Mouse (Mus musculus) neural tube, embryonic 13.5 days (tissue): ENCODE data around the gene Ccdc124. TPM values are rescaled to one million over a fixed set of nuclear protein-coding genes. Genes with fewer than 3 reads are reported as not detected.
"Not testable (repeated sequence)": the region's sequence is repeated elsewhere in the genome, so short reads cannot be mapped to it uniquely, and the experiment has no call there.

Experiments used
- ATAC-seq: fragments of 200-750 bp; cut with Nextera tagmentation; 2 replicates; pipeline ENCODE4 v1.8.0; 2017; ENCODE audit warnings: low read depth, mild to moderate bottlenecking, moderate TSS enrichment, moderate library complexity
- H3K27ac ChIP-seq: fragments of 300-500 bp; sonication (generic); replicated peaks from 2 replicates; pipeline ENCODE4 v1.5.1; 2015; ENCODE audit warnings: moderate library complexity, mild to moderate bottlenecking, inconsistent platforms
- H3K27me3 ChIP-seq: fragments of 300-500 bp; sonication (generic); 2 replicates; pipeline ENCODE4 v1.6.1; 2015; ENCODE audit warnings: mild to moderate bottlenecking, inconsistent platforms
- H3K36me3 ChIP-seq: fragments of 300-500 bp; sonication (generic); 2 replicates; pipeline ENCODE4 v1.6.1; 2015; ENCODE audit warnings: mild to moderate bottlenecking, inconsistent platforms
- H3K4me1 ChIP-seq: fragments of 300-500 bp; sonication (generic); replicated peaks from 2 replicates; pipeline ENCODE4 v1.6.1; 2015; ENCODE audit warnings: inconsistent platforms
- H3K4me2 ChIP-seq: fragments of 300-500 bp; sonication (generic); 2 replicates; pipeline ENCODE4 v1.6.1; 2015; ENCODE audit warnings: inconsistent platforms, mild to moderate bottlenecking, moderate library complexity
- H3K4me3 ChIP-seq: fragments of 300-500 bp; sonication (generic); 2 replicates; pipeline ENCODE4 v1.5.1; 2015; ENCODE audit warnings: mild to moderate bottlenecking, inconsistent platforms
- H3K9ac ChIP-seq: fragments of 300-500 bp; sonication (generic); 2 replicates; pipeline ENCODE4 v1.6.1; 2015; ENCODE audit warnings: moderate library complexity, mild to moderate bottlenecking, inconsistent platforms
- H3K9me3 ChIP-seq: fragments of 300-500 bp; sonication (generic); 2 replicates; pipeline ENCODE4 v1.6.1; 2016; ENCODE audit warnings: inconsistent platforms
- WGBS: fragments of 180-500 bp; shearing (Covaris S2); methylation state at CpG from one replicate; pipeline ENCODE4 v1.1.7; 2015; 5-methylcytosine and 5-hydroxymethylcytosine counted together
- microRNA-seq: library from miRNA; unstranded; fragments of <30 nt; microRNA quantifications from one replicate; pipeline ENCODE4, GENCODE M21; 2016
- polyA plus RNA-seq: library from polyadenylated mRNA; unstranded; fragments of >200 nt; fragmentation: Nextera tagmentation; extraction: Ambion mirVana; gene quantifications from 2 replicates; pipeline ENCODE4 v1.2.1, GENCODE M21; 2015

Ccdc124 gene
- polyA plus RNA-seq, 1 experiment from 2014 or later = 156 TPM

GRCm38 (mm10) chr8:70823802-70824201 is 49.9 kb downstream of the Ccdc124 start:
- Histone ChIP-seq H3K9ac (no peak overlapping the region), H3K27ac (no peak overlapping the region), H3K4me1 (0 out of 2 replicates have a peak, but pooled peaks cover 2% of the 10 kb centered on the region), H3K9me3 (no peaks in the 10 kb centered on the region), H3K27me3 (peaks cover 24% of the 10 kb centered on the region), H3K4me2 (no peak overlapping the region), H3K4me3 (no peak overlapping the region), H3K36me3 (no peaks in the 10 kb centered on the region)
- WGBS = 86% methylated on average over 7 of the region's 7 CpGs
- ATAC-seq = no peak

- H3K4me3 ChIP-seq, H3K4me1 ChIP-seq, H3K4me2 ChIP-seq, ATAC-seq, H3K9me3 ChIP-seq, H3K36me3 ChIP-seq, H3K27ac ChIP-seq, H3K9ac ChIP-seq: not testable (repeated sequence)
- peaks cover 28% of the 10 kb centered on the region for H3K27me3 ChIP-seq
- 85% methylated on average over 3 of the region's 3 CpGs for WGBS
Measured at GRCm38 (mm10) chr8:70822594-70822993, 51.1 kb downstream of the Ccdc124 start.

GRCm38 (mm10) chr8:70821992-70822391 is 51.7 kb downstream of the Ccdc124 start:
- 48% methylated on average over 11 of the region's 11 CpGs for WGBS

GRCm38 (mm10) chr8:70821399-70821962 is 52.3 kb downstream of the Ccdc124 start:
- H3K9ac ChIP-seq = no peak overlapping the region
- H3K27ac ChIP-seq = no peak overlapping the region
- ATAC-seq = no peak
- H3K36me3 ChIP-seq = no peaks in the 10 kb centered on the region
- 0 out of 2 replicates have a peak, but pooled peaks cover 9% of the 10 kb centered on the region for H3K4me1 ChIP-seq
- no peak overlapping the region for H3K4me2 ChIP-seq
- H3K9me3 ChIP-seq = peaks cover 4% of the 10 kb centered on the region
- H3K4me3 ChIP-seq = no peak overlapping the region
- H3K27me3 ChIP-seq = peaks cover 40% of the 10 kb centered on the region
- 16% methylated on average over 30 of the region's 30 CpGs for WGBS

More at GRCm38 (mm10) chr8:70821992-70822391, 51.7 kb downstream of the Ccdc124 start:
- Histone ChIP-seq H3K9me3 (peaks cover 4% of the 10 kb centered on the region), H3K4me3 (no peak overlapping the region), H3K4me2 (no peak overlapping the region), H3K27ac (no peak overlapping the region), H3K9ac (no peak overlapping the region), H3K36me3 (no peaks in the 10 kb centered on the region), H3K27me3 (peaks cover 35% of the 10 kb centered on the region), H3K4me1 (0 out of 2 replicates have a peak, but pooled peaks cover 4% of the 10 kb centered on the region)
- no peak for ATAC-seq

- H3K4me1 ChIP-seq = 0 out of 2 replicates have a peak, but pooled peaks cover 9% of the 10 kb centered on the region
- no peak overlapping the region for H3K9ac ChIP-seq
- no peak overlapping the region for H3K4me3 ChIP-seq
- H3K4me2 ChIP-seq = peak overlapping the region; percentile 21; the same call in 1 of the 2 replicates
- H3K27ac ChIP-seq = no peak overlapping the region
- ATAC-seq = peak; percentile 33
- H3K27me3 ChIP-seq = peaks cover 51% of the 10 kb centered on the region
- H3K36me3 ChIP-seq = no peaks in the 10 kb centered on the region
- peaks cover 4% of the 10 kb centered on the region for H3K9me3 ChIP-seq
- 2% methylated on average over 31 of the region's 31 CpGs for WGBS
Measured at GRCm38 (mm10) chr8:70820101-70820935, 53.4 kb downstream of the Ccdc124 start.

Small RNA genes lying within 50 kb of the gene (microRNA-seq; reads per million reads assigned to microRNA genes)
- not detected for gene Mir7067

Other genes with a start within 250 kb of the Ccdc124 start
- not detected in 2 replicates for gene Gdf15, start 241.5 kb downstream of the Ccdc124 start, polyA plus RNA-seq
- gene Pgpep1, start 213.5 kb downstream of the Ccdc124 start, polyA plus RNA-seq = 102 and 108 TPM in 2 replicates
- 214 and 215 TPM in 2 replicates for gene Lsm4, start 200.7 kb downstream of the Ccdc124 start, polyA plus RNA-seq
- 108 and 112 TPM in 2 replicates for gene Jund, start 175.0 kb downstream of the Ccdc124 start, polyA plus RNA-seq
- 0.08 and 0.17 TPM in 2 replicates for gene Iqcn, start 170.5 kb downstream of the Ccdc124 start, polyA plus RNA-seq
- not detected in 2 replicates for gene Gm3336, start 155.4 kb downstream of the Ccdc124 start, polyA plus RNA-seq
- gene Pde4c, start 150.2 kb downstream of the Ccdc124 start, polyA plus RNA-seq = 0.18 and 0.26 TPM in 2 replicates
- 402 and 417 TPM in 2 replicates for gene Rab3a, start 119.3 kb downstream of the Ccdc124 start, polyA plus RNA-seq
- gene Mpv17l2, start 113.0 kb downstream of the Ccdc124 start, polyA plus RNA-seq = 46.1 and 54.5 TPM in 2 replicates
- 88.9 and 93.7 TPM in 2 replicates for gene Pik3r2, start 97.2 kb downstream of the Ccdc124 start, polyA plus RNA-seq
- 15.8 and 17.6 TPM in 2 replicates for gene Mast3, start 68.9 kb downstream of the Ccdc124 start, polyA plus RNA-seq
- not detected in 2 replicates for gene Il12rb1, start 65.5 kb downstream of the Ccdc124 start, polyA plus RNA-seq
- 7.8 TPM in 2 replicates for gene Arrdc2, start 34.2 kb downstream of the Ccdc124 start, polyA plus RNA-seq
- gene Kcnn1, start 10.7 kb downstream of the Ccdc124 start, polyA plus RNA-seq = 17.5 and 17.9 TPM in 2 replicates
- 1.6 TPM in 2 replicates for gene Slc5a5, start 18.8 kb upstream of the Ccdc124 start, polyA plus RNA-seq
- 2,220 and 2,572 TPM in 2 replicates for gene Rpl18a, start 23.5 kb upstream of the Ccdc124 start, polyA plus RNA-seq
- gene Map1s, start 32.0 kb upstream of the Ccdc124 start, polyA plus RNA-seq = 55.4 and 60.7 TPM in 2 replicates